Mouse (Mus musculus) monocyte, adult 5-6 weeks (primary cell): Measurements from ENCODE around the gene RPS10-NUDT3. TPM values are rescaled to one million over a fixed set of nuclear protein-coding genes. Genes with fewer than 3 reads are reported as not detected.
A peak's percentile ranks its signal among the peaks of the same experiment; 100 is the strongest.

Source experiments
- ATAC-seq: fragments of 153-309, 156-312 bp; replicated peaks from 2 replicates; pipeline ENCODE4 v1.8.0; 2017; ENCODE audit warnings: mild to moderate bottlenecking; ENCODE audit not compliant: low TSS enrichment, insufficient number of reproducible peaks, severe bottlenecking, poor library complexity, low FRiP score
- total RNA-seq: library from RNA; stranded (forward); fragments of 200-1000, 200-491, 200-594 nt; gene quantifications from 3 replicates; pipeline ENCODE4 v1.2.3, GENCODE M21; 2017

RPS10-NUDT3 gene
- total RNA-seq, 1 experiment from 2014 or later: not detected

GRCm38 (mm10) chr17:27621161-27621560 lies 13.9 kb downstream of the RPS10-NUDT3 start:
- no peak for ATAC-seq

GRCm38 (mm10) chr17:27615388-27615787 lies 19.6 kb downstream of the RPS10-NUDT3 start:
- 0 out of 2 replicates have a peak, but pooled peaks have one; percentile 54 for ATAC-seq

- ATAC-seq: no peak
These were observed 22.0 kb downstream of the RPS10-NUDT3 start for GRCm38 (mm10) chr17:27613016-27613415.

- ATAC-seq: peak; percentile 64
These were observed 23.0 kb downstream of the RPS10-NUDT3 start for GRCm38 (mm10) chr17:27611994-27612393.

GRCm38 (mm10) chr17:27611519-27611884 lies 23.5 kb downstream of the RPS10-NUDT3 start:
- no peak for ATAC-seq

GRCm38 (mm10) chr17:27610679-27611518 lies 24.1 kb downstream of the RPS10-NUDT3 start:
- ATAC-seq: no peak

GRCm38 (mm10) chr17:27609576-27609975 lies 25.4 kb downstream of the RPS10-NUDT3 start:
- no peak for ATAC-seq

GRCm38 (mm10) chr17:27603522-27604234 lies 31.3 kb downstream of the RPS10-NUDT3 start:
- no peak for ATAC-seq

GRCm38 (mm10) chr17:27603036-27603435 lies 32.0 kb downstream of the RPS10-NUDT3 start:
- ATAC-seq: no peak

GRCm38 (mm10) chr17:27600869-27601268 lies 34.2 kb downstream of the RPS10-NUDT3 start:
- no peak for ATAC-seq

GRCm38 (mm10) chr17:27600286-27600685 lies 34.7 kb downstream of the RPS10-NUDT3 start:
- ATAC-seq: no peak

- ATAC-seq: no peak
These were observed 38.4 kb downstream of the RPS10-NUDT3 start for GRCm38 (mm10) chr17:27596376-27597190.

- ATAC-seq: no peak
These were observed 39.2 kb downstream of the RPS10-NUDT3 start for GRCm38 (mm10) chr17:27595659-27596375.

- ATAC-seq: no peak
These were observed 42.5 kb downstream of the RPS10-NUDT3 start for GRCm38 (mm10) chr17:27592565-27592910.

GRCm38 (mm10) chr17:27591826-27592564 lies 43.0 kb downstream of the RPS10-NUDT3 start:
- no peak for ATAC-seq

- ATAC-seq: peak; percentile 37
These were observed 46.8 kb downstream of the RPS10-NUDT3 start for GRCm38 (mm10) chr17:27588231-27588630.

GRCm38 (mm10) chr17:27587252-27587651 lies 47.8 kb downstream of the RPS10-NUDT3 start:
- no peak for ATAC-seq

GRCm38 (mm10) chr17:27586661-27587060 lies 48.4 kb downstream of the RPS10-NUDT3 start:
- no peak for ATAC-seq
